Mouse (Mus musculus): Measurements from ENCODE around the gene Aqp3.

The Aqp3 gene
- long read RNA-seq, experiment 1, result 0 reads
- long read RNA-seq, experiment 2, partial matches to known transcripts, result 0 of 1 reads
- long read RNA-seq, experiment 2, other reads (novel, unspliced or antisense), result 0 of 1 reads

GRCm38 (mm10) chr4:41097871-41098576, at the start of gene Aqp3:
Gene Aqp3 (minus strand): TSS chr4:41098183.
- intact Hi-C loops (cut with DNase I), result no loop called here

- intact Hi-C loops (cut with DNase I), result no loop called here
Measured at GRCm38 (mm10) chr4:41142601-41143000, 44.6 kb upstream of the Aqp3 start.

- intact Hi-C loops (cut with DNase I), result no loop called here
Measured at GRCm38 (mm10) chr4:41140174-41140875, 42.3 kb upstream of the Aqp3 start.

- intact Hi-C loops (cut with DNase I), result no loop called here
Measured at GRCm38 (mm10) chr4:41136811-41137210, 38.8 kb upstream of the Aqp3 start.

- intact Hi-C loops (cut with DNase I), result no loop called here
Measured at GRCm38 (mm10) chr4:41136454-41136805, 38.4 kb upstream of the Aqp3 start.

- intact Hi-C loops (cut with DNase I), result no loop called here
Measured at GRCm38 (mm10) chr4:41135711-41136453, 37.9 kb upstream of the Aqp3 start, which contains the start of gene Ube2r2. Gene Ube2r2 (plus strand): TSS chr4:41135743.

- intact Hi-C loops (cut with DNase I), result no loop called here
Measured at GRCm38 (mm10) chr4:41134935-41135710, 37.1 kb upstream of the Aqp3 start.

- intact Hi-C loops (cut with DNase I), result no loop called here
Measured at GRCm38 (mm10) chr4:41133529-41134291, 35.7 kb upstream of the Aqp3 start.

GRCm38 (mm10) chr4:41132471-41132870, 34.5 kb upstream of the Aqp3 start:
- intact Hi-C loops (cut with DNase I), result no loop called here

GRCm38 (mm10) chr4:41129836-41130235, 31.9 kb upstream of the Aqp3 start:
- intact Hi-C loops (cut with DNase I), result loop anchor here (1.0 to 5.0 kb wide), 2 partner anchors 34 to 157 kb away; no protein-coding TSS in a partner anchor

GRCm38 (mm10) chr4:41129406-41129805, 31.4 kb upstream of the Aqp3 start:
- intact Hi-C loops (cut with DNase I), result loop anchor here (1.0 to 5.0 kb wide), 2 partner anchors 35 to 158 kb away; no protein-coding TSS in a partner anchor

GRCm38 (mm10) chr4:41124180-41124951, 26.4 kb upstream of the Aqp3 start, which contains the start of gene Nol6:
Gene Nol6 (minus strand): TSS chr4:41124455.
- intact Hi-C loops (cut with DNase I), result no loop called here

- intact Hi-C loops (cut with DNase I), result loop anchor here (1.0 kb wide), 1 partner anchor 69 kb away; no protein-coding TSS in a partner anchor
Measured at GRCm38 (mm10) chr4:41118706-41119292, 20.8 kb upstream of the Aqp3 start.

GRCm38 (mm10) chr4:41116817-41117216, 18.8 kb upstream of the Aqp3 start:
- intact Hi-C loops (cut with DNase I), result no loop called here

- intact Hi-C loops (cut with DNase I), result no loop called here
Measured at GRCm38 (mm10) chr4:41115793-41116192, 17.8 kb upstream of the Aqp3 start.

- intact Hi-C loops (cut with DNase I), result no loop called here
Measured at GRCm38 (mm10) chr4:41115074-41115473, 17.1 kb upstream of the Aqp3 start.

GRCm38 (mm10) chr4:41114358-41115070, 16.5 kb upstream of the Aqp3 start:
- intact Hi-C loops (cut with DNase I), result no loop called here
